Mouse (Mus musculus) ES-Bruce4 (cell line): ENCODE data around the gene Dpp4. TPM values are rescaled to one million over a fixed set of nuclear protein-coding genes. Genes with fewer than 3 reads are reported as not detected.

Experiments used
- H3K27ac ChIP-seq: 2 replicates; pipeline ENCODE4 v1.5.1; 2012; ENCODE audit warnings: low read length, inconsistent platforms; ENCODE audit not compliant: insufficient read depth
- H3K27me3 ChIP-seq: 2 replicates; pipeline ENCODE4 v1.6.1; 2012; ENCODE audit warnings: mild to moderate bottlenecking, low read length, inconsistent platforms; ENCODE audit not compliant: control insufficient read depth, poor library complexity, insufficient read depth, severe bottlenecking
- H3K36me3 ChIP-seq: 2 replicates; pipeline ENCODE4 v1.6.1; 2012; ENCODE audit warnings: inconsistent platforms, mild to moderate bottlenecking, low read length, moderate library complexity; ENCODE audit not compliant: control insufficient read depth, poor library complexity, insufficient read depth, severe bottlenecking
- H3K4me1 ChIP-seq: one replicate; pipeline ENCODE4 v1.8.1; 2011; ENCODE audit warnings: low read length; ENCODE audit not compliant: control insufficient read depth, insufficient read depth
- H3K4me3 ChIP-seq: 2 replicates; pipeline ENCODE4 v1.5.1; 2011; ENCODE audit warnings: low read depth, mild to moderate bottlenecking, low read length
- H3K9ac ChIP-seq: 2 replicates; pipeline ENCODE4 v1.6.1; 2012; ENCODE audit warnings: low read depth, mild to moderate bottlenecking, inconsistent platforms; ENCODE audit not compliant: poor library complexity, severe bottlenecking
- H3K9me3 ChIP-seq: replicated peaks from 2 replicates; pipeline ENCODE4 v1.6.1; 2012; ENCODE audit warnings: mild to moderate bottlenecking, low read length, inconsistent platforms; ENCODE audit not compliant: control insufficient read depth, poor library complexity, insufficient read depth, severe bottlenecking
- CTCF ChIP-seq: IDR thresholded peaks from one replicate; pipeline ENCODE4 v1.8.1; 2011; ENCODE audit warnings: low read depth, low read length
- EP300 ChIP-seq: IDR thresholded peaks from 2 replicates; pipeline ENCODE4 v1.6.1; 2011; ENCODE audit warnings: low read depth, low read length; ENCODE audit not compliant: insufficient read depth
- POLR2A ChIP-seq: IDR thresholded peaks from one replicate; pipeline ENCODE4 v1.8.1; 2011; ENCODE audit warnings: low read length; ENCODE audit not compliant: insufficient read depth
- polyA plus RNA-seq: library from polyadenylated mRNA; stranded (reverse); fragments of >200 nt; gene quantifications from 2 replicates; pipeline ENCODE4 v1.2.4, GENCODE M21; 2011; ENCODE audit warnings: low read depth; ENCODE audit not compliant: missing spikeins, insufficient read depth, insufficient read length

Dpp4 gene
- polyA plus RNA-seq, 1 experiment: 1.2 TPM

- no peaks in the 10 kb centered on the region for H3K9me3 ChIP-seq
- H3K4me1 ChIP-seq: no peaks in the 10 kb centered on the region
- H3K36me3 ChIP-seq: no peaks in the 10 kb centered on the region
- no peak overlapping the region for H3K9ac ChIP-seq
- no peaks in the 10 kb centered on the region for H3K27me3 ChIP-seq
- H3K27ac ChIP-seq: no peak overlapping the region
- no peak overlapping the region for H3K4me3 ChIP-seq
- TF ChIP-seq EP300: no peak
- no peak for TF ChIP-seq POLR2A
- TF ChIP-seq CTCF: no peak
Measured at GRCm38 (mm10) chr2:62319489-62319888, 92.5 kb downstream of the Dpp4 start.

DNA sequence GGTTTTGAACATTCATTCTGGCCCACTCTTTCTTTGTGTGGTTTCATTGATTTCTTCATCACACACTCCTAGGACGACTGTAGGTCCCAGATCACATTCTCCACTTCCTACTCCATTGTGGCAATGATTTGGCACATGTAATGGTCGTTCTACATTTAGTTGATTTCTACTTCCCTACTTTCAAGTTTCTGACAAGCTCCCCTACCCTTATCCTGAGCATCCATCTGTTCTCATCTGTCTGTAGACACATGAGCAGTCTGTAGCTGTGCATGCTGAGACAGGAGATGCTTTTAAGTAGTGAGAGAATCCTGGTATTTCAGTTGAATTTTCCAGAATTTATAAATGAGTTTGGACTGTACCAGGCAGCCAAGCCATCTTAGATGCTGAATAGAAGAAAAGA lies 95.1 kb downstream of the Dpp4 start:
- no peak for TF ChIP-seq POLR2A
- TF ChIP-seq CTCF: no peak
- no peak for TF ChIP-seq EP300
- Histone ChIP-seq H3K4me1 (no peaks in the 10 kb centered on the region), H3K4me3 (no peak overlapping the region), H3K9me3 (no peaks in the 10 kb centered on the region), H3K36me3 (no peaks in the 10 kb centered on the region), H3K27ac (no peak overlapping the region), H3K9ac (no peak overlapping the region), H3K27me3 (no peaks in the 10 kb centered on the region)

- H3K27me3 ChIP-seq: no peaks in the 10 kb centered on the region
Measured at GRCm38 (mm10) chr2:62307477-62307876, 104.6 kb downstream of the Dpp4 start.

GRCm38 (mm10) chr2:62306978-62307377 lies 105.1 kb downstream of the Dpp4 start:
- H3K27ac ChIP-seq: no peak overlapping the region
- no peaks in the 10 kb centered on the region for H3K4me1 ChIP-seq
- H3K36me3 ChIP-seq: no peaks in the 10 kb centered on the region
- H3K9ac ChIP-seq: no peak overlapping the region
- no peaks in the 10 kb centered on the region for H3K9me3 ChIP-seq
- no peak overlapping the region for H3K4me3 ChIP-seq
- TF ChIP-seq POLR2A: no peak
- no peak for TF ChIP-seq CTCF
- TF ChIP-seq EP300: no peak
- no peaks in the 10 kb centered on the region for H3K27me3 ChIP-seq

More at GRCm38 (mm10) chr2:62307477-62307876, 104.6 kb downstream of the Dpp4 start:
- Histone ChIP-seq H3K4me1 (no peaks in the 10 kb centered on the region), H3K27ac (no peak overlapping the region), H3K36me3 (no peaks in the 10 kb centered on the region), H3K9ac (no peak overlapping the region), H3K4me3 (no peak overlapping the region), H3K9me3 (no peaks in the 10 kb centered on the region)
- TF ChIP-seq EP300: no peak

DNA sequence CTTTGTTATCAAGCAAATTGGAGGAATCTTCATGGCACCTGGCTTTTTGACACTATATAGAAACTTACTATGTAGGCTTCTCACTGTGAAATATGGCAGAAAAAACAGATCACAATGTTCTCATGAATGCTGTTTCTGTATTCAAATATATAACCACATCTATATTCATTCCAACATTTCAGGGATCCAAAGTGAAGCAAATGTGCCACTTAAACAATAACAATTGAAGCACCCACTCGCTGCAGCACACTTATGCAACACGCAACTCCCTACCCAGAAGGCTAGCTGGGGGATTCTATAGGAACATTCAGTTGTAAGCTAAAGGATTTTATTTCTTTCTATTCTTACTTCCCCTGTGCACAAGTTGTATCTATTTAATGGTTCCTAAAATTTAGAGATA lies 110.3 kb downstream of the Dpp4 start:
- no peaks in the 10 kb centered on the region for H3K9me3 ChIP-seq
- no peaks in the 10 kb centered on the region for H3K36me3 ChIP-seq
- no peak overlapping the region for H3K4me3 ChIP-seq
- H3K4me1 ChIP-seq: no peaks in the 10 kb centered on the region
- TF ChIP-seq EP300 (no peak), CTCF (no peak), POLR2A (no peak)
- no peak overlapping the region for H3K9ac ChIP-seq
- no peaks in the 10 kb centered on the region for H3K27me3 ChIP-seq
- no peak overlapping the region for H3K27ac ChIP-seq

- no peaks in the 10 kb centered on the region for H3K9me3 ChIP-seq
- no peaks in the 10 kb centered on the region for H3K27me3 ChIP-seq
- H3K4me3 ChIP-seq: no peak overlapping the region
- no peaks in the 10 kb centered on the region for H3K36me3 ChIP-seq
- H3K9ac ChIP-seq: no peak overlapping the region
- no peak overlapping the region for H3K27ac ChIP-seq
- TF ChIP-seq CTCF (no peak), EP300 (no peak), POLR2A (no peak)
- H3K4me1 ChIP-seq: no peaks in the 10 kb centered on the region
Measured at GRCm38 (mm10) chr2:62293846-62294245, 118.2 kb downstream of the Dpp4 start.
